Mouse (Mus musculus) liver, adult 10 weeks (tissue): ENCODE results near the gene Pkd1. TPM values are rescaled to one million over a fixed set of nuclear protein-coding genes. Genes with fewer than 3 reads are reported as not detected.

Experiments
- polyA plus RNA-seq: library from polyadenylated mRNA; stranded (reverse); fragments of 350-450 nt; fragmentation: Illumina TruSeq; extraction: RNeasy Lipid Tissue Mini Kit (QIAGEN cat#74804); gene quantifications from one replicate; pipeline ENCODE4 v1.2.3, GENCODE M21; 2014; ENCODE audit warnings: low read depth, low replicate concordance

Pkd1 gene
- 1.3 TPM for polyA plus RNA-seq

DNA sequence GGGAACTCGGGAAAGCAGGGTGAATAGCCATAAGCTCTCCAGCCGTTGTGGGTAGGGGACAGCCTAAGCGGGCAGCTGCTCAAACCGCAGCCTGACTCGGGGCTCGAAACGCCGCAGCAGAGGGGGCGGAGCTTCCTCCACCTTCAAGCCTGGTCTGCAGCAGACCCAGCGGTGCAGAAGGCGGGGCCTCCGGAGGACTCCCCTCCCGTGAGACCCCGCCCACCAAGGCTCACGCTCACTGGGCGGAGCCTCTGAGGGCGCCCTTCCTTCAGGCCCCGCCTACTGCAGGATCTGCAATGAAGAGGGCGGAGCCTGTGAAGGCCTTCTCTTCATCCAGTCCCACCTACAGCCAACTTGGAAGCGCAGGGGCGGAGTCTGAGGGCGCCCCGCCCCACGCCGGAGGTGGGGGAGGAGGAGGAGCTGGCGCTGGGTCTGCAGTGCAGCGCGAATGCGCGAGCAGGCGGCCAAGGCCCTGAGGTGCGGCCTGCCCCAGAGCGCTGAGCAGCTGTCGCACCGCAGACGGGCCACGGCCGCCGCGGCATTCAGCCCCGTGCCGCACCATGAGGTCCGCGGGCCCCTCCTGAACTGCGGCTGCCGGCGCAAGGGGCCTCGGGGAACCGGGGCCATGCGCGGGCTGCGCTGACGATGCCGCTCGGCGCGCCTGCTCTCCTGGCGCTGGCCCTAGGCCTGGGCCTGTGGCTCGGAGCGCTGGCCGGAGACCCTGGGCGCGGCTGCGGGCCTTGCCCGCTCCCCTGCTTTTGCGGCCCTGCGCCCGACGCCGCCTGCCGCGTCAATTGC is at the start of gene Pkd1:
Gene Pkd1 (plus strand): TSS at position 217 of the 798 bp plus-strand sequence.

DNA sequence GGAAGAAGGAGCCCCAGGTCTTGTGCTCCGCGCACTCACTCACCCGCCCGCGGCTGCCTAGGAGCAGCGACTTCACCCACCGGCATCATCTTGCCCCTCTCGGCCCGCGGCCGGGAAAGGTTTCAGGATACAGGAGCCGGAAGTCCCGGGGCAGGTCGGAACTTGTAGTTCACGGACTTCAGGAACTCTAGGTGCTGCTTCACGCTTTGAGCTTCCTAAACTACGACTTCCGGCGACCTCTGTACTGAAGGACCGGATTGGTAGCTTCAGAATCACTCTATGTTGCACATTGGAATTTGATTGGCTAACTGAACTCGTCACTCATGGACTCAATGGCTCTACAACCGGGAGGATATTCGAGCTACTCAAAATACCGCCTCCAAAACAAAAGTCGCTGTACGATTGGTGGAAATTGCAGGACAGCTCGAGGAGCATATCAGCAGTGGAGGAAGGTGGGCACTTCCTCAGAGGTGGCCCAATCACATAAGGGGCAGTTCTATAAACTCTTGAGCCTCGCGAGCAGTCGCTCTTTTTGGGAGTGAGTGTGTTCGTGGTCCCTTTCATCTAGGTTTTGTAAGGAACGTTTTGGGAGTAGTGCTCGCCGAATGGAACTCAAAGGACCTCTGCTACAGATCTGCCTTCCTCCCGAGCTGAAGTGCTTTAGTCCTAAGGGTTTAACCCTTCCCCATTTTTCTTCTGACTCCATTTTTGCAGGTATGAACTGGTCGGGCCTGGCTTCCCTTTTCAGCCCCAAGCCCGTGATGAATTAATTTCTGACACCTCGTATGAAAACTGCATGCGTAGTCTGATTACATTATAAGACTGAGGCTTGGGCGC is 21.7 kb upstream of the Pkd1 start, which contains the start of gene Traf7:
Gene Traf7 (minus strand): TSS at position 216 of the 837 bp plus-strand sequence.

DNA sequence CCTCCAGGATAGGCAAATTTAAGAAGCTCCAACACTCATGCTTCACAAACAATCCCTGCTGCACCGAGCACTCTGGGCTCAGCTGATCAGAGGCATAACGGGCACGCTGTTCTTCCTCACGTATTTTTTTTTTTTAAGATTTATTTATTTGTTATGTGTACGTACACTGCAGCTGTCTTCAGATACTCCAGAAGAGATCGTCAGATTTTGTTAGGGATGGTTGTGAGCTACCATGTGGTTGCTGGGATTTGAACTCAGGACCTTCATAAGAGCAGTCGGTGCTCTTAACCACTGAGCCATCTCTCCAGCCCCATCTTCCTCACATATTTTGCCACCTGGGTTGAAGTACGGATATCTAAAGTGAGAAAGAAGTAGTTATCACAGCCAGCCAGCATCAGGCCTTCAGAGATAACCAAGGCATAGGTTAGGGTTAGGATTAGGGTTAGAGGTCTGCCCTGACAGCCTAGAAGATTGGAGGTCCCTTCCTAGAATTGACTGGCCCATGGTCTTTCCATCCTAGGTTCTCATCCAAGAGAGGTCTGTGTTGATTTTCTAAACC is 15.4 kb upstream of the Pkd1 start, which contains the start of gene Rab26:
Gene Rab26 (minus strand): TSS at position 51 of the 559 bp plus-strand sequence.

DNA sequence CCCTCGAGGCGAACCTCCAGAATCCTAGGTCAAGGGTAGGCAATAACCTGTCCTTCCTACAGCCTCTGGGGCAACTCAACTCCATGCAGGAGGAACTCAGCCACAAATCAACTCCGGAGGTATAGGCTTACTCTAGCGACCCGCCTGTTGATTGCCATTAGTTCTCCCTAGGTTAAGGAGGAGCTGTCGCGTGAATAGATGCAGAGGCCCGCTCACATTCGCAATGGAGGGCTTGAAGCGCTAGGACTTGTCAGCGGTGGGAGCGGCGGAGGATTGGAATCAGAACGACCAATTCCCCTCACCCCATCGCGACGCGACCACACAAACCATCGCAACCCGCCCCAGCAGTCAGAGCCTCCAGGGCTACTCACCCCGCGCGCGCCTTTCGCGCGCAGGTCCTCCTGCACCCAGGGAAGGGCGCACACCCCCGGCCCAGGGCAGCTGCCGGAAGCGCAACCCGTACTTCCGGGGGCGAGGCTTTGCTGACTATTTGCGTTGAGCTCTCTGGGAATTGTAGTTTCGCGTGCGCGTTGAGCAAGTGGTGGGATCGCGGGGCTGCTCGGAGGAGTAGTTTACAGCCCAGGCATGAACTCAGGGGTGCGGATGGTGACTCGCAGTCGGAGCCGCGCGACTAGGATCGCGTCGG is 82.7 kb downstream of the Pkd1 start, which contains the start of the genes Tsc2 and Nthl1:
Gene Tsc2 (minus strand): TSS at position 464 of the 646 bp plus-strand sequence.
Gene Nthl1 (plus strand): TSS at position 514 of the 646 bp plus-strand sequence.

Other genes starting within 250 kb of the Pkd1 start
- not detected for gene Abca17, start 198.8 kb upstream of the Pkd1 start, polyA plus RNA-seq
- 8.9 TPM for gene Abca3, start 197.9 kb upstream of the Pkd1 start, polyA plus RNA-seq
- 19.3 TPM for gene Rnps1, start 135.3 kb upstream of the Pkd1 start, polyA plus RNA-seq
- 61.8 TPM for gene Eci1, start 123.2 kb upstream of the Pkd1 start, polyA plus RNA-seq
- gene Dnase1l2, start 106.7 kb upstream of the Pkd1 start, polyA plus RNA-seq = not detected
- gene E4f1, start 79.5 kb upstream of the Pkd1 start, polyA plus RNA-seq = 0.37 TPM
- 6.5 TPM for gene Pgp, start 79.4 kb upstream of the Pkd1 start, polyA plus RNA-seq
- not detected for gene Bricd5, start 76.0 kb upstream of the Pkd1 start, polyA plus RNA-seq
- gene Mlst8, start 70.8 kb upstream of the Pkd1 start, polyA plus RNA-seq = 1.8 TPM
- not detected for gene Caskin1, start 61.2 kb upstream of the Pkd1 start, polyA plus RNA-seq
- 3.5 TPM for gene Traf7, start 21.9 kb upstream of the Pkd1 start, polyA plus RNA-seq
- not detected for gene Rab26, start 15.6 kb upstream of the Pkd1 start, polyA plus RNA-seq
- gene Tsc2, start 82.8 kb downstream of the Pkd1 start, polyA plus RNA-seq = 7.0 TPM
- gene Nthl1, start 82.8 kb downstream of the Pkd1 start, polyA plus RNA-seq = 0.50 TPM
- 3.9 TPM for gene Slc9a3r2, start 100.5 kb downstream of the Pkd1 start, polyA plus RNA-seq
- gene Npw, start 108.6 kb downstream of the Pkd1 start, polyA plus RNA-seq = not detected
- 3.4 TPM for gene Zfp598, start 119.9 kb downstream of the Pkd1 start, polyA plus RNA-seq
- not detected for gene Syngr3, start 140.1 kb downstream of the Pkd1 start, polyA plus RNA-seq
- 12.1 TPM for gene Gfer, start 146.3 kb downstream of the Pkd1 start, polyA plus RNA-seq
- not detected for gene Noxo1, start 146.4 kb downstream of the Pkd1 start, polyA plus RNA-seq
- 0.58 TPM for gene Tbl3, start 157.8 kb downstream of the Pkd1 start, polyA plus RNA-seq
- not detected for gene Rnf151, start 168.2 kb downstream of the Pkd1 start, polyA plus RNA-seq
- gene Rps2, start 168.3 kb downstream of the Pkd1 start, polyA plus RNA-seq = 483 TPM
- gene Ndufb10, start 174.6 kb downstream of the Pkd1 start, polyA plus RNA-seq = 138 TPM
- gene Rpl3l, start 178.0 kb downstream of the Pkd1 start, polyA plus RNA-seq = not detected
- 93.0 TPM for gene Msrb1, start 186.8 kb downstream of the Pkd1 start, polyA plus RNA-seq
- gene Hs3st6, start 203.2 kb downstream of the Pkd1 start, polyA plus RNA-seq = not detected